Mouse (Mus musculus): Measurements from ENCODE around the gene Pabpn1l.

GRCm38 (mm10) chr8:122616181-122616905 is 6.2 kb downstream of the Pabpn1l start:
- no peak for TF ChIP-seq GATA1 (IDR thresholded peaks at IDR 0.05; ENCODE audit: borderline replicate concordance, low read length)
- TF ChIP-seq FLI1 (IDR thresholded peaks at IDR 0.05; ENCODE audit: low read length), result no peak
